Mouse (Mus musculus) thymus, postnatal 10 days (tissue): ENCODE measurements at regions not wholly inside any gene's neighbourhood (a gene's known extent, or its start where the extent isn't known, plus 50 kb on each side); places are given as distances from the start of the nearest gene placed in this dataset.
"Not testable (repeated sequence)": the region's sequence is repeated elsewhere in the genome, so short reads cannot be mapped to it uniquely, and the experiment has no call there.

Experiments
- DNase-seq, 2 experiments: peaks; one replicate each; pipeline ENCODE4 v3.0.0; 2021; ENCODE audit warnings: low spot score in 2 of 2

DNA sequence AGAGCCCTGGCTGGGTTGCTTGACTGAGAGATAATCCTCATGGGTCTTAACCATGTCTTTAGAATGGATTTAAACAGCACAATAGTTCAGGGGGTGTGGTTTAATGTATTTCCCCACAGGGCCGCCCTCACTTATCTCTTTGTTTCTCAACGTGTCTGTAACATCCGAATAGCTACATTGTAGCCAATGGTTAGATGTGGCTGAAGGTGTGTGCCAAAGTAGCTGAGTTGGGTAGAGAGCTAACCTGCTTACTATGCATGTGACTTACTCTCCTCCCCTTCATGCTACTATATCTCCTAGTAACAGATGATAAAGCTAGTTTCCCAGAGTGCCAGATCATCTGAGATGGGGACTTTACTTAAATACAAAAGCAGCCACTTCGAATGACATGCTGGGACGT is 213.2 kb upstream of the Prok2 start:
- no peak for DNase-seq

DNA sequence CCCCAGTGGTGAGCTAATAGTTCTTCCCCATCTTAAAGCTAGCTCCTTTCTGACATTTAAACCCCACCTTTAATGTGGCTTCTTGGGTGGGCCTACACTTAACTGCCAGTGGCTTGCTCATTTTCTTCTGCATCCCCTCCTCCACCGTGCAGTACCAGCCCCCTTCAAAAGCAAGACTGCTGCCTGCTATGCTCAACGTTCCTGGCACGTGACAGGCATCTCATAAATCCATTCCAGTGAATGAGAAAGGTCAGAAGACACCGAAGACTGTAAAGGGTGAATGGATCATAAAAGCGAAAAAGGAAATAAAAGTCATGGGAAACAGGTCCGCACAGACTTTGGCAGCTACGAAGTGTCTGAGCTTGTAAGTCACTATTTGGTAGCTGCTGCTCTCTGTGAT is 212.8 kb upstream of the Prok2 start:
- DNase-seq, result no peak

DNA sequence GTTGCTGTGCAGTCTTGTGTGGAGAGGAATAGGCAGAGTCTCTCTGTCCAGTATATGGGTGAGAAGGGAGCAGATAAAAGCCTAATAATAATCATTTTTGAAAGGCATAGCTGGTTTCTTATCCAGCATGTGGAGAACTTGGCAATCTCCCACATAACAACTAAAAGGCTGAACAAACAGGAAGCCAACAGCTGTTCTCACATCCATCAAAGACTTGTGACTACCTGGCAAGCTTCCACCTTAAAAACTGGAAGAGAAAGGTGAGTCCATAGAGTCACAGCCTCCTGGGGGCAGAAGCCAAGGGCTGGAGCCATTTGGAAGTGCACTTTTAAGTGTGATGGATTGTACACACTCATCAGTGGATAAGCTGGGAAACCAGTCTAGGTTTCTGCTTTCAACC is 210.5 kb upstream of the Prok2 start:
- no peak for DNase-seq

DNA sequence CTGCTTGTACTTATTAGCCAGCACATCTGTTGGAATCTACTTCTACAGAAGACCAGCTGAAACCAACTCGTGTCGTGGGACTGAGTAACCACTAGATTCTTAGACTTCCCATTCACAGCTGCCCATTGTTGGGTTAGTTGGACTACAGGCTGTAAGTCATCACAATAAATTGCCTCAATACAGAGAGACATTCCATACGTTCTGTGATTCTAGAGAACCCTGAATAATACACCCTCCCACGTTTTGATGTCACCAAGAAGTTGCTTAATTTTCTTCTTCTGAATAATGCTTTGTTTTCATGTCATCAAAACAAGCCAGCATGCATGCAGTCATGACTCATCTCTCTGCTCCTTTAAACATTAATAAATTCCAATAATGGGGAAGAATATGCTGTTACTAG is 209.2 kb upstream of the Prok2 start:
- no peak for DNase-seq

DNA sequence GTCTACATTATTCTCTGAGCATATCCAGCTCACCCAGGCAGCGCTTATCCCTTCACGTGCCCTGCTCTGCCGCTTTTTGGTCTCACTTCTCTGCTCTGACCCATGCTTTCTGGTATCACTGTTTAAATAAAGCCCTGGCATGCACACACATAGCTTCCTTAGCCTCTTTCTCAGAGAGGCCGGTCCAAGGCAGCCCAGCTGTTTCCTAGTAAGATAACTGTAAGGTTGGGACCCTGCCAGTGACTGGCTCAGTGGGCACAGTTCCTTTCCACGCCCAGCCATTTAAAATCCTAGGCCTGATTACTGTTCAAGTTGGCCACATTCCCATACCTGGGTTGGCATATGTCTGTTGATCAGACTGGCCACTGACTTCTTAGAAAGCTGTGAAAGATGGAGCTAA is 208.2 kb upstream of the Prok2 start:
- DNase-seq, result no peak

DNA sequence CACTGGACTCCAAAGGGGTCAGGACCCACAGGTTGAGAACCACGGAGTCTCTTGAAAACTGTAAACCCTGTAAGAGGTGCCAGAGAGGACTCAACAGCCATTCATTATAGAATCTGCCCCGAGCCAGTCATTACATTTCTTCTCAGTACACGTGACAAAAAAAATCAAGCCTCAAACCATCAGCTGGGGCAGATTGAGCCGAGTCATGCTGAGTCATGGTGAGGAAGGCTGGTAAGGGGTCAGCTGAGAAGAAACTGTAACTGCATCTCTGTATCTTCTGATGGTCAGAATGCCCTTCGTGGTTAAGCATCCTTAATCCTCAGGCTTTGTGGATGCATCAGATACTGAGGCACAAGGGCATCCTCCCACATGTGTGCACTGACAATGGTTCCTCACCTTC is 207.2 kb upstream of the Prok2 start:
- no peak for DNase-seq

DNA sequence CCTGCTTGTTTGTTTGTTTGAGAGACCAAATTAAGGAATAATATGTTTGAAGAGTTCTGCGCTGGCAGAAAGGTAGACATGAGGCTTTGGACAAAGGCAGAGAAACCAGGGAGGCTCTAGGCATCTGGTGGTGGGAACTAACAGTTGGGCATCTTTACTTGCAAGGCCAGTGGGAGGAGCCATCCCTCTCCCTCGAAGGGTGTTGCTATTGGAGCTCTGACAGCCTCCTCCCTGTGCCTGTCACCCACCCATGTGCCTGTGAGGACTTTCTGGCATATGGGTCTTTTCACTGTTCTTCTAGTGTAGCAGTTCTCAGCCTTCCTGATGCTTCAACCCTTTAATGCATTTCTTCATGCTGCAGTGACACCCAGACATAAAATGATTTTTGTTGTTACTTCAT is 206.7 kb upstream of the Prok2 start:
- no peak for DNase-seq

DNA sequence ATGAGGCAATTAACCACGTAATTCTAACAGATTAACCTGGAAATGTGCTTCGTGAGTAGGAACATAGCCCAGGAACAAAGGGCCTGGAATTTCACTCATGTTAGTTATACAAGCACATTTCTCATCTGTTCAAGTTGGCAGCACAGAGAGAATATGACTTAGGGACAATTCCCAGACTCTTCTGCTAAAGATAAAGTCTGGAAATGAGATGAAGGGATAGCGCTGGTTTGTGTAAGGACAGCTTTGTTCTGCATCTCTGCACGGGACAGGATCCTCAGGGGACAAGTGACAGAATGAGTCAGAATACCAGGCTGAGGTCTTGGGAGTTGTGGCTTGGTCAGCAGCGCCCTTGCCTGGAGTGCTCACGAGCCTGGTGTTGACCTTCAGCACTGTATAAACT is 206.2 kb upstream of the Prok2 start:
- no peak for DNase-seq

DNA sequence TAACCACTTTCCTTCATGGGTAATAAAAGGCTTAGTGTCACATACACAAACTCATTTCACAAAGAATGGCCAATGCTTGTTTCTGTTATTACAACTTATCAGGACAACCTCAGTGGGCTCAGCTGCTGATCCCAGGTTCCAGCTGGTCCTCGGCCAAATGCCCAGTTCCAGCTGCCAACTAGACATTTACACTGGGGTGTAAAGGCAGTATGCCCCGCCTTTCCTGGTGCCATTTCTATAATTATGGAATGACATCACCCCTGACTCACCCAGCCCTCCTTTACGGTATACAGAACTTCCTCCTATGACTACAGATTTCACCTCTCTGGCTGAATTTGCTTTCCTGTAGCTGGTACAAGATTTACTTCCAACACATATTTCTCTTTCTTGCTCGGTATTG is 205.4 kb upstream of the Prok2 start:
- DNase-seq, result no peak

DNA sequence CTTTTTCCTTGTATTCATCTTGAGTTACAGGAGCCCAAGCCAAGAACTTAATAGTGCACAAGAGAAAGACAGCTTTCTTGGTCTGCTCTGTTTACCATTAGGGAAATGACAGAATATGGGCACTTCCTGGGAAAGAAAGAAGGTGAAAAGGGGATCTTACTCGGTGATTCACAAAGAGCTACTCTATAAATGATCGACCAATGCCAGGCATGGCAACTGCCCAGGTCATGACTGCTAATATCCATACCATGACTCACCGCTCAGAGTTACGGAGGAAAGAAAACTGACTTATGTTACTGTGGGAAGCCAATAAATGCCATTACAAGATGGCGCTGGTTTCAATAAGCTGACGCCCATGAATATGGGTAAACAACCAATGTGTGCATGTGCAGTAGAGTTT is 204.1 kb upstream of the Prok2 start:
- no peak for DNase-seq

DNA sequence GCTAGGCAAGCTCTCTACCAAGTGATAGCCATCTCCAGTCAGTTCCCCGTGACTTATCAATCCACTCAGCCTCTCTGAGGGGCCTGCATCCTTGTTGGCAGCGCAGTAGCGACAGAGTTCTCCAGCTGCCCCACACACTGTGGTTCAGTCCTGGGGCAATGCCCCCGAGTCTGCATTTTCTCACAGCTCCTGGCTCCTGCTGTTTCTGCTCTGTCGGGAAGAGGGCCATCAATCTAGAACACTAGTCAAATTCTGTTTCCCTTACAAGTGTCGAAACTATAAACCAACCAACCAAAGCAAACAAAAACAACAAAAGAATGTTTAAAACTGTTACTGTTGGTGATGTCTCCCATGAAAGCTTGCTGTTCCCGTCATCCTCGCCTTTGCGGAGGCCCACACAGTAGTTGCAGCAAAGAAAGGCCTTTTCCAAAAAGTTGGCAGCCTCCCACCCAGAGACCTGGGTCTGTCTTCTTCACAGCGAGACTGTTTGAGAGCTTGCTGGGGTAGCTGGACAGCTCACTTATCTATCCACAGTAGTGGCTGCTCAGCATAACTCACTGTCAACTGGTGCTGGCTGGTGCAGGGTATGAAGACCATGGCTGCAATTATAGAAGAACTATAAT is 201.9 kb upstream of the Prok2 start:
- DNase-seq, result no peak

DNA sequence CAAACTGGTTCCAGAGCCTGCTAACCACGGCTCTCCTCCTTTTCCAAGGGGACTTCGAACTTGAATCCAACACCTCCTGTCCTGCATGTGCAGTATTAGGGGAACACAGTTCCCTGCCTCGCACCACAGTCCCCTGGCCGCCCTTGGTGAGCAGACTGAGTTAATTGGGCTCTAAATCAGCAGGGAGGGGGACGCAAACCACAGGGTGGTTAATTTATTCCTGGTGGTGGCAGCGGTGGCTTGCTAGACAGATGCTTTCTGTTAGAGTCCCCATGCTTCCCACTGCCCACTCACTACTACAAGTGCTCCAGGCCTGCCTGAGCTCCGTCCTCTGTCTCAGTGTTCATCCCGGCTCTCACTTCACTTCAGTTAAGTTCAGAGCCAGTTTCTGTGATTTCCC is 198.0 kb upstream of the Prok2 start:
- DNase-seq, result no peak

DNA sequence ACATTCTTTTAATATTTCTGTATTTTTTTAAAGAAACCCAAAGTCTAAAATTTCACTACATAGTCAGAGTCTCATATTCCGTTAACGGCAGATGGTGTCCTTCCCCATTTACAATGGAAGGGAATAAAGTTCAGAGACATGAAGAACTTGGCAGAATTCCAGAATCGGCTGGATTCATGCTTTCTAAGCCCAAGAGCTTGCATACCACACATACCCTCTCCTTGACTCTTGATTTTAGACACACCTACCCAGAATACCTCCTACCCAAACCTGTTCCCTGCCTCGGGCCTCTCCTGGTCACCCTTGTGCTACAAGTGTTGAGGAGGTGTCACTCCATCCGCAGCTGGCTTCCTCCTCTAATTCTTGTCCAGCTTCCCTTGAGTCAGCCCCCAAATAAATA is 195.8 kb upstream of the Prok2 start:
- DNase-seq, result no peak

DNA sequence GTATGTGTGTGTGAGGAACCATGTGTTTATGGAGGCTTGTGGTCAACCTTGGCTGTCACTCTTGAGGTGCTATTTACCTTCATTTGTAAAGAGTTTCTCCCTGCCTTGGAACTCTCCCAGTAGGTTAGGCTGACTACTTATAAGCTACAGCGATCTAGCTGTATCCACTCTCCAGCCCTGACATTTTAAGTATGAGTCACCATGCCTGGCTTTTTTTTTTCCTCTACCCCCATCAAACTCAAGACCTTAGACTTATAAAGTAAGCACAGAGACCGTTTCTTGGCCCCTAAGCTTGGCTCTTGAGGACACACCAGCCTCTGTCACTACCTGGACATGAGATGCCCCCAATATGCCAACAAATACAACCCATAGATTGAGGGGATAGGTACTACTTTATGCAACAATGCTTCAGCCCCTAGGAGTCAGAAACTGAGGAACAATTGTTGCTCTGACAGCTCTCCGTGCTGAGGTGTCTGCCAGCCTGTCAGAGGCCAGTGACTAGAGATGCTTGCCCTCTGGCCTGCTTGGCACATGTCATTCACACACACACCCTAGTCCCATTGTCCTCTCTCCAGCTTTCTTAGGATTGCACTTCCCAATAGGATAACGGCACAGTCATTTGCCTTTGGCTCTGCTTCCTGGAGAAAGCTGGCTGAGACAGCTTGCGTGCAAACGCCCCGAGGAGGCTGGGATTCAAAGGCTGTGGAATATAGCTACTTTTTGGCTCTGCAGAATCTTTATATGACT is 193.8 kb upstream of the Prok2 start:
- no peak for DNase-seq

DNA sequence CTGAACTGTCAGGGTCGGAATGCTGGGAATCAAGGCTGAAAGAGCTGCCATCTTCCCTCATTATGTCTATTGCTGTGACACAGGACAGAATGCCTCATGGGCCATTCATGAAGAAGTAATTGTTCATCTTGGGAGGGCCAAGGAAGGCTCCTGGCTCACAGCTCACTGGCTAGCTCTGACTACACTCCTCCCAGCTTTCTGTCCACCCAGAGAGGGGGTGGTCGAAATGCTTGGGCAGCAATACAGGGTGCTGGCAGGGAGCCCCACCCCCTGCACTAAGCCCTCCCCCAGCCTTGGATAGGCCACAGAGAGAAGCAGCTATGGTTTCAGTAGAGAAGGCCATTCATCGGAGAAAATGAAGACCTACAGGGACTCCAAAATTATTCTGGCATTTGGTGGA is 192.2 kb upstream of the Prok2 start:
- DNase-seq, result no peak

DNA sequence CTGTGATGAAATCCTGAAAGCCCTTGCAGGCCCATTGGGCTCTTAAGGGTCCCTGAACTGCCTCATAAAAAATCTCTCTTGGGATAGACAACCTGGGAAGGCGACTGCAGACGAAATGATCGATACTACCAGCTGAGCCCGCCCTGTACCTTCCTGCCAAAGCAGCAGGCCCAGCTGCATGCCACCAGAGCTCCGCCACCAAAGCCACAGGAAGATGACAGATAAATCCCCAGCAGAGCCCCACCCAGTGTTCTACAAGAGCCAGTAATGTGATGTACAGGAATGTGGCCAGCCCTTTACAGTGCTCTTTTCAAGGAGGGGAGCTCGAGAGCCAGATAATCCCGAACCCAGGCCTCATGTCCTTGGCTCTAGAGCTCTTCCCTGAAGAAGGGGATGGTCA is 183.7 kb upstream of the Prok2 start:
- DNase-seq, result peak; percentile 48 to 57

DNA sequence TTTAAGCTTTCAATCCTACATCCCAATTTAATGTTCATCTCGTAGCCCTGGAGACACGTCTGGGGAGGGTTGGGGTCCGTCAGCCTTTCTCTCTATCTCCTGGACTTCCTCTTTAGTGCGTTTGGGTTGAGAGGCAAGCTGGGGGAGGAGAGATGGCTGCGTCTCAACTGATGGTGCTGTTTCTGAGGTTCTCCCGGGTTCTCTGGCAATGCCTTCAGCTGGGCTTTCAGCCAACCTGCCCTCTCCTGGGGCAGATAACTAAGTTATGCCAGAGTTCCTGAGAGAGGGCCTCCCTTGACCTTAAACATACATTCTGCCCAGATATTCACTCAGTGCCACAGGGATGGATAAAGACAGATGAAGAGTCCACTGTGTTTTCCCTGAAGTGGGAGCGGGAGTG is 183.3 kb upstream of the Prok2 start:
- DNase-seq, result no peak

DNA sequence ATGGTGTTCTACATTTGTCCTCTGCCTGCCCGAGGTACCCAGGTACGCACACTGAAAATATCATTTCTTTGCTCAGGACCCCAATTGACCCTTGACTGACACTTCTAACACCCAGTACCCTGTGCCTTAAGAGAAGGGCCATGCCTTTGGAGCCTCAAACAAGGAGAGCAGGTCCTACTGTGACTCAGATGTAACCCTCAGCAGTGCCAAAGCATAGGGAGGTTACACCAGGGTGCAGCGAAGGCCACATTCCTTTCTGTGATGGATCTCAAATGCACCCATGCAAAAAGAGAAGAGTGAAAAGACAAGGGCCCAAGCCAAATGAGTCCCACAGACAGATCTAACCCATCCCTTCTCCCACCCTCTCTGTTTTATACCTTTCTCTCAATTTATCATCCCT is 181.9 kb upstream of the Prok2 start:
- DNase-seq, result no peak

DNA sequence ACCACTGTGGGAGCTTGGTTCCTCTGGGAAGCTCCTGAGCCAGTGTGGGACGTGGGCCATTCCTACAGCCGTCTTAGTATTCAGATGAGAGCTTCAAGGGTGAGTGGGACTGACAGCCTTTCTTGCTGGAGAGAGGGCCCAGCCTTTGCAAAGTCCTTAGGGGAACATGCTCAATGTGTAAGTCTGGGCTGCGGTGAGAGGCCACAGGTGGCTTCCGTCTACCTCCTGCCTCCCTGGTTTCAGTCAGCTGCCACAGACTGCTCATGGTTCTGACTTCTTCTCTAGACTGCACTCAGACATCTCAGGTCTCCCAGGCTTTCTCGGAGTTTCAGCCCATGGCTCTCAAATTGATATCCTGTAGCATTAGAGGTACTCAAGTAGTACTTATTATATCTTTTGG is 179.0 kb upstream of the Prok2 start:
- peak; percentile 27 for DNase-seq

DNA sequence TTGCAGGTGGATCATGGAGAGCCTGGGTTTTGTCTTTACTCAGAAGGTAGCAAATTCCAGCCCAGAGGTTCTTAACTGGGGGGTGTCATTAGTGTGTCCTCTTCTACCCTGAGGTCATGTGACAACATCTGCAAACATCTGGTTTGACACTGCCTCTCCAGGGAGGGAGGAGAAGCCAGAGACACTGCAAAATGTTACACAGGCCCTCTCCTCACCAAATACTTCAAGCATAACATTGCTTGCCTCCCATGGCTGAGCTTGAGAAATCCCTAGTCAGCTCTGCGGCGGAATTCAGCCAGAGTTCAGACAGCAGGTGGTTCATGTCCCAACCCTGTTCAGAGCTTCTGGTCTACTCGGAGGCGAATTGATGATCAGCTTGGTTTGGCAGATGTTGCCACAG is 178.4 kb upstream of the Prok2 start:
- no peak for DNase-seq

DNA sequence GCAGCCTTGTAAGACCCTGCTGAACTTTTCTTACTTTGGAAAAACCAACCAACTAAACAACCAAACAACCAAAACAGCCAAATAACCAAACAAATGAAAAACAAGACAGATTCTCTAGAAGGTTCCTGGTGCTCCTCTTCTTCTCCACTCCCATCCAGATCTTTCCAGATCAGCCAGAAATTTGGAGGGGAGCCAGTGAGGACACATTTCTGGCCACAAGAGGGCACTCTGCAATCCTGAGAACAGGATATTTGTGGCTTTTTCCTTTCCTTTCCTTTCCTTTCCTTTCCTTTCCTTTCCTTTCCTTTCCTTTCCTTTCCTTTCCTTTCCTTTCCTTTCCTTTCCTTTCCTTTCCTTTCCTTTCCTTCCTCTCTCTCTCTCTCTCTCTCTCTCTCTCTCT is 177.9 kb upstream of the Prok2 start:
- DNase-seq, result not testable (repeated sequence)

DNA sequence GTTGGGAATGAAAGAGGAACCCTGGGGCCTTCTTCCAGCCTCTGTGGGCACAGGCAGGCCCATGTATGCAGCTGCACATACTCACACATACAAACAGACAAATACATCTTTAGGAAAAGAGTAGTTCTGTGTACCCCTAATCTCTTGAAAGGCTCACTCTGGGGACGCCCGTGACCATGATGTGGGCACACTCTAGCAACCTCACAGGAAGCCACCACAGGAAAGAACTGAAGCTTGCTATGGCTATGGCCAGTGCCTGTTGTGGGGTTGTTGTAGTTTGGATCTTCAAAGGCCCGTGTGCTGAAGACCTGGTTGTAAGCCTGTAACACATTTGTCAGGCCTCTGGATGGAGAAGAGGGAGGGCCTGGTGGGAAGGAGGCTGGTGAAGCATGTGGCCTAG is 175.4 kb upstream of the Prok2 start:
- DNase-seq, result no peak

DNA sequence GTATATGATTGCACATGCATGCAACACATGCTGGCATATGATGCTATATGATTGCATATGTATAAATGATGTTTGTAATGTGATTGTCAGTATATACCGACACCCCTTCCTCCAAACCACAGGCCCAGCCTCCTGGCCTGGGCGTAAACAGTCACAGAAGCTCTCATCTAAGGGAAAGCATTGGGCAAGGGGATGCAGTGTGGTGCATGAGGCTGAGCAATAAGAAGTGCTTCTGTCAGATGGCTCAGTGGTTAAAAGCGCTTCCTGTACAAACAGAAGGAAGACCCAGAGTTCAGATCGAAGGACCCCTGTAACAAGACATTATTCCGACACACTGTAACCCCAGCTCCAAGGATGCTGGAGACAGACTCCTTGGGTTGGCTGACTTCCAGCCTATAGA is 175.0 kb upstream of the Prok2 start:
- DNase-seq, result no peak

DNA sequence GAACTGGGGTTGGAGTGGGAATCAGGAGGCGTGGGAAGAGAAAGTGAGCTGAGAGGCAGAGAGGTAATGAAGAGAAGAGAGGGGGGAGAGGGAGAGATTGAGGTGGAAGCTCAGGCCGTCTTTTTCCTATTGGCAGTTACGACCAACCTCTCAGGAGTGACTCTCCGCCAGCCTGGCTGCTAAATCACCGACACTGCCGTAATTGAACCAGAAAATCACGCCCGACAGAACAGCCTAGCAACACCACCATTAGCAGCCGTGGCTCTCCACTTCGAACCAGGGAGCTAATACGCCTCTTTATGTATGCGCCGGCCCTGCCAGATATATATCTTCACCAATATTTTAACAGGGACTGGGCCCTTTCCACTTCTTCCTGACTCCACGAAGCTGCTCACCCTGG is 173.5 kb upstream of the Prok2 start:
- no peak for DNase-seq
